Mouse (Mus musculus) liver, adult 2 months (tissue): ENCODE data around the gene Syngr3. TPM values are rescaled to one million over a fixed set of nuclear protein-coding genes. Genes with fewer than 3 reads are reported as not detected.
"Not testable (repeated sequence)": the region's sequence is repeated elsewhere in the genome, so short reads cannot be mapped to it uniquely, and the experiment has no call there.

ENCODE experiments used
- DNase-seq: peaks from one replicate; pipeline ENCODE4 v3.0.0-alpha.2; 2011; ENCODE audit warnings: low read depth, low spot score; ENCODE audit errors: extremely low read depth
- H3K27ac ChIP-seq: fragments of 200-500 bp; replicated peaks from 2 replicates; pipeline ENCODE4 v1.5.1; 2012; ENCODE audit warnings: low read depth, mild to moderate bottlenecking, control low read depth, inconsistent platforms, low read length; ENCODE audit not compliant: insufficient read depth
- H3K27me3 ChIP-seq: fragments of 200-500 bp; 2 replicates; pipeline ENCODE4 v1.6.1; 2012; ENCODE audit warnings: mild to moderate bottlenecking, moderate library complexity, low read length, inconsistent platforms; ENCODE audit not compliant: control insufficient read depth, insufficient read depth
- H3K36me3 ChIP-seq: fragments of 200-500 bp; 2 replicates; pipeline ENCODE4 v1.6.1; 2012; ENCODE audit warnings: low read length, inconsistent platforms; ENCODE audit not compliant: control insufficient read depth, insufficient read depth
- H3K4me1 ChIP-seq: fragments of 200-500 bp; 2 replicates; pipeline ENCODE4 v1.6.1; 2011; ENCODE audit warnings: low read length; ENCODE audit not compliant: control insufficient read depth, insufficient read depth
- H3K4me3 ChIP-seq: fragments of 200-500 bp; 2 replicates; pipeline ENCODE4 v1.5.1; 2011; ENCODE audit warnings: low read depth, mild to moderate bottlenecking, control low read depth, low read length, moderate library complexity; ENCODE audit not compliant: insufficient read depth
- H3K79me2 ChIP-seq: fragments of 200-500 bp; 2 replicates; pipeline ENCODE4 v1.6.1; 2012; ENCODE audit warnings: inconsistent platforms, mild to moderate bottlenecking, low read length, moderate library complexity; ENCODE audit not compliant: control insufficient read depth, insufficient read depth
- H3K9ac ChIP-seq: fragments of 200-500 bp; 2 replicates; pipeline ENCODE4 v1.6.1; 2012; ENCODE audit warnings: low read depth, mild to moderate bottlenecking, control low read depth, inconsistent platforms, low read length
- CTCF ChIP-seq: fragments of 200-500 bp; IDR thresholded peaks from 2 replicates; pipeline ENCODE4 v1.5.1; 2011; ENCODE audit warnings: low read depth, low read length, control low read depth
- POLR2A ChIP-seq: fragments of 200-500 bp; IDR thresholded peaks from 2 replicates; pipeline ENCODE4 v1.6.1; 2011; ENCODE audit warnings: low read length, control low read depth; ENCODE audit not compliant: insufficient read depth; ENCODE audit errors: extremely low read depth
- WGBS: fragments of 180-500 bp; shearing (Covaris S2); methylation state at CpG from one replicate; pipeline ENCODE4 v1.1.7; 2018; 5-methylcytosine and 5-hydroxymethylcytosine counted together
- polyA plus RNA-seq: library from polyadenylated mRNA; depleted of rRNA; stranded (reverse); fragments of >200 nt; gene quantifications from 2 replicates; pipeline ENCODE4 v1.2.3, GENCODE M21; 2012
- total RNA-seq: library from RNA; depleted of rRNA; stranded (reverse); fragments of >200 nt; gene quantifications from 2 replicates; pipeline ENCODE4 v1.2.3, GENCODE M21; 2014

Syngr3 gene
- total and polyA plus RNA-seq, 2 experiments: 0.09 to 0.10 TPM

DNA sequence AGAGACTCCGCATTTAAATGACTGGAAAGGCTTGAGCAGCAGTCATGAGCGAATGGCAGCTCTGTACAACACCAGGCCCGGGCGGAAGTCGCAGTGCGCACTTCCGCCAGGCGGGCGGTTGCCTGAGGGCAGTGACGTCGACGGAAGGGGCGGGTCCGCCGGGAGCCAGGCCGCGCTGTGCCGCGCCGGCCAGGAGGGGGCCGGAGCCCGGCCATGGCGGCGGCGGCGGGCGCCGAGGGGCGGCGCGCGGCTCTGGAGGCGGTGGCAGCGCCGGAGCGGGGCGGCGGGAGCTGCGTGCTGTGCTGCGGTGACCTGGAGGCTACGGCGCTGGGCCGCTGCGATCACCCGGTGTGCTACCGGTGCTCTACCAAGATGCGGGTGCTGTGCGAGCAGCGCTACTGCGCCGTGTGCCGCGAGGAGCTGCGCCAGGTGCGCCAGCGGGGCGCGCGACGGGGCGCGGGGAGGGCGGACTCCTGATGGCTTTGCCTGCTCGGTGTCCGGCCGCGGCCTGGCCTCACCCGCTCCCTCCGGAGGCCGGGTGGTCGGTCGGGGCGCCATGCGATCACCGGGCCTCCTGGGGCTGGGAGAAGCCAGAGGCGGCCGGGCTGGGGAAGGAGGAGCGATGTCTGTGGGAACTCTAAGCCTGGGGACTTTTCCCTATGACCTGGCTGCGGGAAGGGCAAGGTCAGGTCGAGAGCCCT is 20.1 kb downstream of the Syngr3 start, which contains the start of gene Zfp598:
Zfp598 (plus strand) TSS at position 143 of the 701 bp plus-strand sequence.
- peak within 1 kb of the TSS; percentile 94 for H3K27ac ChIP-seq
- under 1% methylated on average over 77 of the region's 80 CpGs for WGBS
- H3K79me2 ChIP-seq: peaks cover 31% of the 10 kb centered on the region; the same call in 1 of the 2 replicates
- H3K4me1 ChIP-seq: peaks cover 17% of the 10 kb centered on the region
- TF ChIP-seq CTCF (peak; percentile 16; the same call in 1 of the 2 replicates), POLR2A (peak; percentile 43; the same call in 1 of the 2 replicates)
- H3K4me3 ChIP-seq: peak within 1 kb of the TSS; percentile 94
- peak; percentile 71 for DNase-seq
- H3K9ac ChIP-seq: peak within 1 kb of the TSS; percentile 98
- H3K36me3 ChIP-seq: no peaks in the 10 kb centered on the region
- no peaks in the 10 kb centered on the region for H3K27me3 ChIP-seq

DNA sequence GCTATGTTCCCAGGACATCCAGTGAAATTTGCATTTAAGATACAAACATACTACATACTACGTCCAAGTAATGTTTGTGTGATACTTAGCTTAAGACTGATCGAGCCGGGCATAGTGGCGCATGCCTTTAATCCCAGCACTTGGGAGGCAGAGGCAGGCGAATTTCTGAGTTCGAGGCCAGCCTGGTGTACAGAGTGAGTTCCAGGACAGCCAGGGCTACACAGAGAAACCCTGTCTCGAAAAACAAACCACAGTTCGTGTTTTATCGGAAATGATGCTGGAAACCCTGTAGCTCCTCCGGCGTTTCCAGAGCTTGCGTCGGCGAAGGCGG is 20.6 kb downstream of the Syngr3 start:
- H3K4me3 ChIP-seq: peak overlapping the region; percentile 13
- H3K79me2 ChIP-seq: peaks cover 28% of the 10 kb centered on the region; the same call in 1 of the 2 replicates
- not testable (repeated sequence) for DNase-seq, H3K27me3 ChIP-seq, H3K36me3 ChIP-seq
- peak overlapping the region; percentile 26 for H3K9ac ChIP-seq
- H3K4me1 ChIP-seq: peaks cover 17% of the 10 kb centered on the region
- WGBS: 5% methylated on average over 15 of the region's 15 CpGs
- H3K27ac ChIP-seq: peak overlapping the region; percentile 23

DNA sequence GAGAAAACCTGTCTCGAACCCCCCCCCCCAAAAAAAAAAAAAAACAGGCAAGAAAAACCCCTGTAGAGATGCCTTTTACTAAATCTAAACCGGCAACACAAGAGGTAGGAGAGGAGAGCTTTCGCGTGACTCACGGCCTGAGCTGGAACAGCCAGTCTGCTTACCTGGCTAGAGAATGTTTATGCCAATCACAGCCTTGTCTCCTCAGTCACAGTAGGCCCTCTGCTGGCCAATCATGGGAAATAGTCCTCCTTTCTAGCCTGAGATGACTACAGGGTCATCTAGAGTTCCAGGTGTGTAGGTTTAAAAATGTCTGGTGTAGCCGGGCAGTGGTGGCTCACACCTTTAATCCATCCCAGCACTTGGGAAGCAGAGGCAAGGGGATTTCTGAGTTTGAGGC is 22.3 kb downstream of the Syngr3 start:
- Histone ChIP-seq H3K9ac (no peak overlapping the region), H3K36me3 (no peaks in the 10 kb centered on the region), H3K27me3 (no peaks in the 10 kb centered on the region), H3K27ac (no peak overlapping the region), H3K4me1 (peaks cover 17% of the 10 kb centered on the region), H3K4me3 (no peak overlapping the region), H3K79me2 (peaks cover 16% of the 10 kb centered on the region; the same call in 1 of the 2 replicates)
- DNase-seq: peak; percentile 77
- WGBS: 9% methylated on average over 6 of the region's 6 CpGs
- peak; percentile 67 for TF ChIP-seq CTCF
- TF ChIP-seq POLR2A: no peak

- not testable (repeated sequence) for H3K27me3 ChIP-seq, H3K27ac ChIP-seq, H3K4me3 ChIP-seq, H3K9ac ChIP-seq, DNase-seq, H3K36me3 ChIP-seq
- Histone ChIP-seq H3K79me2 (peaks cover 16% of the 10 kb centered on the region; the same call in 1 of the 2 replicates), H3K4me1 (peaks cover 15% of the 10 kb centered on the region)
- WGBS: 65% methylated on average over 7 of the region's 7 CpGs
Measured at GRCm38 (mm10) chr17:24667011-24667410, 22.7 kb downstream of the Syngr3 start.

DNA sequence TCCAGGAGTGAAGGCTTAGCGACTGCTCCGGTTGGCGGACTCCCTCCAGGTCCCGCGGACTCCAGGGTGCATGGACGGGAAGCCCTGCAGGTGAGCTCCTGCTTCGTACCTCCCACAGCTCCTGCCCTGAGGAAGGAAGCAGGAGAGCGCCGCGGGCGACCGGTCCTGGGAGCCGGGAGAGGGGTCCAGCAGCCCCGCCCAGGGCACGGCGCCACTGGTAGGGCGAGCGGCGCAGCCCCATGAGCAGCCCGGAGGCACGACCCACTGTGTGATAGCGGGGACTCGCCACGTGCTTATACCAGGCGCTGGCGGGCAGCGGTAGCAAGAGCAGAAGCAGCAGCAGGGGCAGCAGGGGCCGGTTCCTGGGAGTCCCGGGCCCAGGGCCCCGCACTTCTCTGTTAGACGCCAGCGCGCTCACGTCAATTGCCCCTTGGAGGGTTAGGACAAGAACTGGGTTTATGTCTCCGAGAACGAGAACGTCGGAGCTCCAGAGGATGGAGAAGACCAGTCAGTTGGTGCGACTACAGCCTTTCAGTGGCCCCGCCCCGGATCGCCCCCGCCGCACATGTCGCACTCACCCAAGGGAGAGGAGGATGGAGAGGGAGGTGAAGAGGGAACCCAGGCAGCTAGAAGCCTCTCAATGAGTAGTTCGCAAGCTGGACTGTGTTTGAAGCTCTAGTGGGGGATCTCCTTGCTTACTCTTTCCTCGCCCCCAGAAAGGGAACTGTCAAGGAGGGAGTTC is 31.6 kb downstream of the Syngr3 start, which contains the start of gene Npw:
Npw (minus strand) TSS at position 441 of the 742 bp plus-strand sequence.
- TF ChIP-seq POLR2A (no peak), CTCF (no peak)
- Histone ChIP-seq H3K27me3 (peaks cover 5% of the 10 kb centered on the region), H3K9ac (peak within 1 kb of the TSS; percentile 26; the same call in 1 of the 2 replicates)

GRCm38 (mm10) chr17:24654969-24655368 is 34.8 kb downstream of the Syngr3 start:
- H3K27ac ChIP-seq: no peak overlapping the region
- H3K9ac ChIP-seq: no peak overlapping the region
- peaks cover under 1% of the 10 kb centered on the region; the same call in 1 of the 2 replicates for H3K79me2 ChIP-seq
- no peak overlapping the region for H3K4me3 ChIP-seq
- H3K36me3 ChIP-seq: no peaks in the 10 kb centered on the region
- peaks cover 5% of the 10 kb centered on the region for H3K27me3 ChIP-seq
- DNase-seq: no peak
- 66% methylated on average over 4 of the region's 4 CpGs for whole genome bisulfite sequencing
- H3K4me1 ChIP-seq: peaks cover 14% of the 10 kb centered on the region
- no peak for TF ChIP-seq POLR2A
- no peak for TF ChIP-seq CTCF

More for the DNA sequence above, 31.6 kb downstream of the Syngr3 start, which contains the start of gene Npw:
- H3K79me2 ChIP-seq: no peaks in the 10 kb centered on the region
- WGBS: 11% methylated on average over 47 of the region's 47 CpGs
- no peak for DNase-seq
- H3K27ac ChIP-seq: no peak within 1 kb of the TSS
- H3K4me1 ChIP-seq: peaks cover 7% of the 10 kb centered on the region
- H3K4me3 ChIP-seq: peak within 1 kb of the TSS; percentile 8; the same call in 1 of the 2 replicates
- no peaks in the 10 kb centered on the region for H3K36me3 ChIP-seq
